Comparison of ENCODE assay signal across 10 mouse cellular contexts in genomic region chr16:24566277-24566676, GRCm38 (mm10).
DNase-seq lines count a peak whose midpoint lies in the region; ATAC-seq lines count a peak whose summit lies in the region.
"Had no signal": no experiment of that assay in that cellular context is flagged by ENCODE, and none has a peak within 500 bp of the region (broad histone marks: within the 10 kb centered on the region; RNA-seq: fewer than 3 reads in every experiment).

No protein-coding gene starts in this region.

- H3K9ac ChIP-seq in limb, embryonic 11.5 days (ENCODE audit: low read length), result no peak overlapping the region
- no peak overlapping the region for H3K9ac ChIP-seq in intestine, embryonic 14.5 days (ENCODE audit: low read length)
- no peak overlapping the region for H3K9ac ChIP-seq in stomach, embryonic 14.5 days (replicated peaks; ENCODE audit: low read depth, low read length)
- H3K9ac ChIP-seq in hindbrain, embryonic 14.5 days, result no peak overlapping the region
- H3K9ac ChIP-seq: embryonic facial prominence, embryonic 13.5 days; neural tube, embryonic 12.5 days had no signal

- H3K9me3 ChIP-seq in limb, embryonic 11.5 days (ENCODE audit: control insufficient read depth, low read length), result no peaks in the 10 kb centered on the region
- no peaks in the 10 kb centered on the region for H3K9me3 ChIP-seq in limb, embryonic 10.5 days (replicated peaks)
- no peaks in the 10 kb centered on the region for H3K9me3 ChIP-seq in intestine, embryonic 14.5 days (ENCODE audit: control insufficient read depth, low read length)
- H3K9me3 ChIP-seq in stomach, embryonic 14.5 days (ENCODE audit: control insufficient read depth, low read depth, low read length), result no peaks in the 10 kb centered on the region
- H3K9me3 ChIP-seq in hindbrain, embryonic 14.5 days (ENCODE audit: control insufficient read depth, low read length), result no peaks in the 10 kb centered on the region
- H3K9me3 ChIP-seq: embryonic facial prominence, embryonic 13.5 days; neural tube, embryonic 12.5 days had no signal

- no peak for ATAC-seq in limb, embryonic 11.5 days (ENCODE audit: insufficient number of reproducible peaks, low FRiP score, low TSS enrichment, low read depth)
- peak; percentile 95 for ATAC-seq in intestine, embryonic 14.5 days (replicated peaks; ENCODE audit: low FRiP score, low TSS enrichment, low read depth)
- ATAC-seq in stomach, embryonic 14.5 days (ENCODE audit: insufficient number of reproducible peaks, insufficient read depth, low FRiP score, low read depth), result peak; percentile 74
- no peak for ATAC-seq in megakaryocyte, adult 5-6 weeks (ENCODE audit: poor library complexity, severe bottlenecking)
- no peak for ATAC-seq in hindbrain, embryonic 14.5 days (ENCODE audit: low FRiP score)

- no peak overlapping the region for H3K4me3 ChIP-seq in limb, embryonic 11.5 days (ENCODE audit: low read depth, low read length)
- H3K4me3 ChIP-seq in limb, embryonic 10.5 days, result no peak overlapping the region
- no peak overlapping the region for H3K4me3 ChIP-seq in intestine, embryonic 14.5 days (ENCODE audit: low read depth, low read length)
- no peak overlapping the region for H3K4me3 ChIP-seq in stomach, embryonic 14.5 days (ENCODE audit: low read depth, low read length)
- H3K4me3 ChIP-seq in hindbrain, embryonic 14.5 days (replicated peaks; ENCODE audit: low read length), result no peak overlapping the region
- H3K4me3 ChIP-seq: embryonic facial prominence, embryonic 13.5 days; neural tube, embryonic 12.5 days had no signal

- no peak overlapping the region for H3K27ac ChIP-seq in limb, embryonic 11.5 days (replicated peaks; ENCODE audit: low read depth, low read length)
- no peak overlapping the region for H3K27ac ChIP-seq in limb, embryonic 10.5 days
- no peak overlapping the region for H3K27ac ChIP-seq in intestine, embryonic 14.5 days (ENCODE audit: low read depth)
- no peak overlapping the region for H3K27ac ChIP-seq in stomach, embryonic 14.5 days (ENCODE audit: low read length)
- no peak overlapping the region for H3K27ac ChIP-seq in hindbrain, embryonic 14.5 days
- H3K27ac ChIP-seq: neural tube, embryonic 12.5 days had no signal

- WGBS in limb, embryonic 11.5 days, result 53% methylated on average over 3 of the region's 3 CpGs
- 73% methylated on average over 3 of the region's 3 CpGs for WGBS in limb, embryonic 10.5 days
- WGBS in intestine, embryonic 14.5 days, result 38% methylated on average over 3 of the region's 3 CpGs
- WGBS in stomach, embryonic 14.5 days, result 39% methylated on average over 3 of the region's 3 CpGs
- WGBS in hindbrain, embryonic 14.5 days, result 82% methylated on average over 3 of the region's 3 CpGs

- H3K27me3 ChIP-seq in limb, embryonic 11.5 days (ENCODE audit: control insufficient read depth, insufficient read depth, low read length), result no peaks in the 10 kb centered on the region
- no peaks in the 10 kb centered on the region for H3K27me3 ChIP-seq in limb, embryonic 10.5 days (ENCODE audit: low read depth, poor library complexity, severe bottlenecking)
- no peaks in the 10 kb centered on the region for H3K27me3 ChIP-seq in intestine, embryonic 14.5 days (replicated peaks; ENCODE audit: control insufficient read depth, insufficient read depth, low read length)
- no peaks in the 10 kb centered on the region for H3K27me3 ChIP-seq in stomach, embryonic 14.5 days (ENCODE audit: control insufficient read depth, insufficient read depth, low read length)
- no peaks in the 10 kb centered on the region for H3K27me3 ChIP-seq in hindbrain, embryonic 14.5 days (ENCODE audit: control insufficient read depth, insufficient read depth, low read length)
- H3K27me3 ChIP-seq: embryonic facial prominence, embryonic 13.5 days; neural tube, embryonic 12.5 days had no signal

- peak; percentile 34 for DNase-seq in limb, embryonic 11.5 days (ENCODE audit: low spot score)
- no peak for DNase-seq in limb, embryonic 10.5 days (ENCODE audit: low spot score)
- DNase-seq in embryo, embryonic 11 days, result peak; percentile 37
- DNase-seq in intestine, embryonic 14.5 days (ENCODE audit: low spot score), result peak; percentile 59
- no peak for DNase-seq in ovary, postnatal 10 days (ENCODE audit: low spot score)
- no peak for DNase-seq in hindbrain, embryonic 14.5 days (ENCODE audit: low spot score)

- peaks cover 5% of the 10 kb centered on the region; the same call in 1 of the 2 replicates for H3K4me1 ChIP-seq in limb, embryonic 11.5 days (ENCODE audit: control insufficient read depth, insufficient read depth, low read length)
- peaks cover 21% of the 10 kb centered on the region for H3K4me1 ChIP-seq in limb, embryonic 10.5 days
- H3K4me1 ChIP-seq in intestine, embryonic 14.5 days (replicated peaks; ENCODE audit: control insufficient read depth, insufficient read depth, low read length), result peaks cover 5% of the 10 kb centered on the region; the same call in 1 of the 2 replicates
- peaks cover 5% of the 10 kb centered on the region; the same call in 1 of the 2 replicates for H3K4me1 ChIP-seq in stomach, embryonic 14.5 days (ENCODE audit: control insufficient read depth, insufficient read depth, low read length)
- no peaks in the 10 kb centered on the region for H3K4me1 ChIP-seq in hindbrain, embryonic 14.5 days (replicated peaks; ENCODE audit: control insufficient read depth, insufficient read depth, low read length)

- H3K36me3 ChIP-seq in limb, embryonic 11.5 days (ENCODE audit: control insufficient read depth, insufficient read depth, low read length), result no peaks in the 10 kb centered on the region
- no peaks in the 10 kb centered on the region for H3K36me3 ChIP-seq in limb, embryonic 10.5 days
- no peaks in the 10 kb centered on the region for H3K36me3 ChIP-seq in intestine, embryonic 14.5 days (ENCODE audit: control insufficient read depth, insufficient read depth, low read length)
- H3K36me3 ChIP-seq in stomach, embryonic 14.5 days (ENCODE audit: control insufficient read depth, insufficient read depth, low read length), result no peaks in the 10 kb centered on the region
- H3K36me3 ChIP-seq in hindbrain, embryonic 14.5 days (replicated peaks; ENCODE audit: control insufficient read depth, insufficient read depth), result no peaks in the 10 kb centered on the region
- H3K36me3 ChIP-seq: embryonic facial prominence, embryonic 13.5 days; neural tube, embryonic 12.5 days had no signal

- H3K4me2 ChIP-seq in limb, embryonic 11.5 days (ENCODE audit: low read depth, severe bottlenecking), result no peak overlapping the region
- no peak overlapping the region for H3K4me2 ChIP-seq in intestine, embryonic 14.5 days (ENCODE audit: low read length)
- no peak overlapping the region for H3K4me2 ChIP-seq in stomach, embryonic 14.5 days (replicated peaks; ENCODE audit: low read depth, low read length)
- H3K4me2 ChIP-seq in hindbrain, embryonic 14.5 days (replicated peaks), result no peak overlapping the region
- H3K4me2 ChIP-seq: embryonic facial prominence, embryonic 13.5 days; neural tube, embryonic 12.5 days had no signal

Comparison
In these comparisons a context has a peak if more than half of its experiments do, and no peak if none do; other contexts are left out.
1. DNase-seq: peak in limb, embryonic 11.5 days (single experiment), embryo, embryonic 11 days (single experiment) and intestine, embryonic 14.5 days (single experiment); none in limb, embryonic 10.5 days (single experiment), ovary, postnatal 10 days (single experiment) and hindbrain, embryonic 14.5 days (single experiment).
2. ATAC-seq: peak in intestine, embryonic 14.5 days (single experiment) and stomach, embryonic 14.5 days (single experiment); none in limb, embryonic 11.5 days (single experiment), megakaryocyte, adult 5-6 weeks (single experiment) and hindbrain, embryonic 14.5 days (single experiment).